Mouse (Mus musculus): ENCODE measurements around the gene Tubg1. TPM values are rescaled to one million over a fixed set of nuclear protein-coding genes. Genes with fewer than 3 reads are reported as not detected.
"Not testable (repeated sequence)": the region's sequence is repeated elsewhere in the genome, so short reads cannot be mapped to it uniquely, and the experiment has no call there.

The Tubg1 gene
- polyA plus RNA-seq, 1 experiment from 2014 or later: 83.5 TPM

- Histone ChIP-seq H3K9me3 (replicated peaks; ENCODE audit: control insufficient read depth, low read length) (no peaks in the 10 kb centered on the region), H3K36me3 (ENCODE audit: control insufficient read depth, insufficient read depth, low read length) (no peaks in the 10 kb centered on the region; the same call in 1 of the 2 replicates), H3K27ac (ENCODE audit: low read depth, low read length) (no peak overlapping the region), H3K9ac (ENCODE audit: low read depth, low read length) (no peak overlapping the region), H3K4me2 (no peak overlapping the region), H3K4me1 (ENCODE audit: control insufficient read depth, insufficient read depth, low read length) (no peaks in the 10 kb centered on the region), H3K4me3 (ENCODE audit: low read depth, low read length) (no peak overlapping the region), H3K27me3 (ENCODE audit: control insufficient read depth, insufficient read depth, low read length) (no peaks in the 10 kb centered on the region)
- ATAC-seq (replicated peaks; ENCODE audit: insufficient number of reproducible peaks, low FRiP score, low TSS enrichment): no peak
- WGBS (ENCODE audit: insufficient replicate concordance): 90% methylated on average over 3 of the region's 3 CpGs
These were observed 7.6 kb upstream of the Tubg1 start for GRCm38 (mm10) chr11:101112186-101112585.

GRCm38 (mm10) chr11:101115564-101115963, 4.2 kb upstream of the Tubg1 start:
- H3K27ac ChIP-seq (ENCODE audit: low read depth, low read length): no peak overlapping the region
- 79% methylated on average over 2 of the region's 2 CpGs for WGBS (ENCODE audit: insufficient replicate concordance)
- H3K4me3 ChIP-seq (ENCODE audit: low read depth, low read length): no peak overlapping the region
- H3K4me2 ChIP-seq: no peak overlapping the region
- ATAC-seq (replicated peaks; ENCODE audit: insufficient number of reproducible peaks, low FRiP score, low TSS enrichment): no peak
- peaks cover 11% of the 10 kb centered on the region for H3K4me1 ChIP-seq (ENCODE audit: control insufficient read depth, insufficient read depth, low read length)
- no peaks in the 10 kb centered on the region for H3K9me3 ChIP-seq (replicated peaks; ENCODE audit: control insufficient read depth, low read length)
- no peak overlapping the region for H3K9ac ChIP-seq (ENCODE audit: low read depth, low read length)
- no peaks in the 10 kb centered on the region for H3K27me3 ChIP-seq (ENCODE audit: control insufficient read depth, insufficient read depth, low read length)
- no peaks in the 10 kb centered on the region; the same call in 1 of the 2 replicates for H3K36me3 ChIP-seq (ENCODE audit: control insufficient read depth, insufficient read depth, low read length)

GRCm38 (mm10) chr11:101118105-101118504, 1.6 kb upstream of the Tubg1 start:
- Histone ChIP-seq H3K4me2 (peak overlapping the region; percentile 91), H3K4me3 (ENCODE audit: low read depth, low read length) (peak overlapping the region; percentile 97; the same call in 1 of the 2 replicates), H3K27me3 (ENCODE audit: control insufficient read depth, insufficient read depth, low read length) (no peaks in the 10 kb centered on the region), H3K27ac (ENCODE audit: low read depth, low read length) (no peak overlapping the region), H3K4me1 (ENCODE audit: control insufficient read depth, insufficient read depth, low read length) (peaks cover 19% of the 10 kb centered on the region), H3K9ac (ENCODE audit: low read depth, low read length) (peak overlapping the region; percentile 96), H3K9me3 (replicated peaks; ENCODE audit: control insufficient read depth, low read length) (no peaks in the 10 kb centered on the region), H3K36me3 (ENCODE audit: control insufficient read depth, insufficient read depth, low read length) (no peaks in the 10 kb centered on the region; the same call in 1 of the 2 replicates)
- no peak for ATAC-seq (replicated peaks; ENCODE audit: insufficient number of reproducible peaks, low FRiP score, low TSS enrichment)
- WGBS (ENCODE audit: insufficient replicate concordance): 39% methylated on average over 4 of the region's 4 CpGs

- Histone ChIP-seq H3K9ac (ENCODE audit: low read depth, low read length) (peak overlapping the region; percentile 96), H3K4me1 (ENCODE audit: control insufficient read depth, insufficient read depth, low read length) (peaks cover 19% of the 10 kb centered on the region)
These were observed 492 bp upstream of the Tubg1 start for GRCm38 (mm10) chr11:101119131-101119760.

GRCm38 (mm10) chr11:101120545-101121188, 929 bp downstream of the Tubg1 start:
- Histone ChIP-seq H3K4me1 (ENCODE audit: control insufficient read depth, insufficient read depth, low read length) (peaks cover 19% of the 10 kb centered on the region), H3K27me3 (ENCODE audit: control insufficient read depth, insufficient read depth, low read length) (no peaks in the 10 kb centered on the region), H3K27ac (ENCODE audit: low read depth, low read length) (peak overlapping the region; percentile 91), H3K4me2 (peak overlapping the region; percentile 91), H3K9ac (ENCODE audit: low read depth, low read length) (peak overlapping the region; percentile 96), H3K4me3 (ENCODE audit: low read depth, low read length) (peak overlapping the region; percentile 97), H3K9me3 (replicated peaks; ENCODE audit: control insufficient read depth, low read length) (no peaks in the 10 kb centered on the region), H3K36me3 (ENCODE audit: control insufficient read depth, insufficient read depth, low read length) (peaks cover under 1% of the 10 kb centered on the region; the same call in 1 of the 2 replicates)
- ATAC-seq (replicated peaks; ENCODE audit: insufficient number of reproducible peaks, low FRiP score, low TSS enrichment): no peak
- 24% methylated on average over 19 of the region's 19 CpGs for WGBS (ENCODE audit: insufficient replicate concordance)

More at GRCm38 (mm10) chr11:101119131-101119760, 492 bp upstream of the Tubg1 start:
- no peaks in the 10 kb centered on the region for H3K27me3 ChIP-seq (ENCODE audit: control insufficient read depth, insufficient read depth, low read length)
- no peaks in the 10 kb centered on the region for H3K36me3 ChIP-seq (ENCODE audit: control insufficient read depth, insufficient read depth, low read length)
- peak overlapping the region; percentile 87 for H3K27ac ChIP-seq (ENCODE audit: low read depth, low read length)
- under 1% methylated on average over 35 of the region's 39 CpGs for WGBS (ENCODE audit: insufficient replicate concordance)
- ATAC-seq (replicated peaks; ENCODE audit: insufficient number of reproducible peaks, low FRiP score, low TSS enrichment): peak; percentile 61
- peak overlapping the region; percentile 97 for H3K4me3 ChIP-seq (ENCODE audit: low read depth, low read length)
- H3K4me2 ChIP-seq: peak overlapping the region; percentile 91
- no peaks in the 10 kb centered on the region for H3K9me3 ChIP-seq (replicated peaks; ENCODE audit: control insufficient read depth, low read length)

GRCm38 (mm10) chr11:101124494-101124893, 4.8 kb downstream of the Tubg1 start:
- not testable (repeated sequence) for H3K9ac ChIP-seq (ENCODE audit: low read depth, low read length); H3K9me3 ChIP-seq (replicated peaks; ENCODE audit: control insufficient read depth, low read length); ATAC-seq (replicated peaks; ENCODE audit: insufficient number of reproducible peaks, low FRiP score, low TSS enrichment); H3K27me3 ChIP-seq (ENCODE audit: control insufficient read depth, insufficient read depth, low read length); H3K27ac ChIP-seq (ENCODE audit: low read depth, low read length); H3K4me3 ChIP-seq (ENCODE audit: low read depth, low read length); H3K4me2 ChIP-seq
- Histone ChIP-seq H3K4me1 (ENCODE audit: control insufficient read depth, insufficient read depth, low read length) (peaks cover 10% of the 10 kb centered on the region), H3K36me3 (ENCODE audit: control insufficient read depth, insufficient read depth, low read length) (peaks cover 15% of the 10 kb centered on the region)
- 98% methylated on average over 8 of the region's 8 CpGs for WGBS (ENCODE audit: insufficient replicate concordance)

GRCm38 (mm10) chr11:101125008-101125407, 5.3 kb downstream of the Tubg1 start:
- not testable (repeated sequence) for H3K4me2 ChIP-seq; H3K4me3 ChIP-seq (ENCODE audit: low read depth, low read length); H3K9me3 ChIP-seq (replicated peaks; ENCODE audit: control insufficient read depth, low read length); H3K27ac ChIP-seq (ENCODE audit: low read depth, low read length); ATAC-seq (replicated peaks; ENCODE audit: insufficient number of reproducible peaks, low FRiP score, low TSS enrichment); H3K9ac ChIP-seq (ENCODE audit: low read depth, low read length); H3K27me3 ChIP-seq (ENCODE audit: control insufficient read depth, insufficient read depth, low read length)
- peaks cover 15% of the 10 kb centered on the region for H3K36me3 ChIP-seq (ENCODE audit: control insufficient read depth, insufficient read depth, low read length)
- WGBS (ENCODE audit: insufficient replicate concordance): 95% methylated on average over 6 of the region's 9 CpGs
- peaks cover 11% of the 10 kb centered on the region for H3K4me1 ChIP-seq (ENCODE audit: control insufficient read depth, insufficient read depth, low read length)

- Histone ChIP-seq H3K4me3 (ENCODE audit: low read depth, low read length) (no peak overlapping the region), H3K4me2 (no peak overlapping the region), H3K36me3 (ENCODE audit: control insufficient read depth, insufficient read depth, low read length) (peaks cover 15% of the 10 kb centered on the region), H3K27me3 (ENCODE audit: control insufficient read depth, insufficient read depth, low read length) (no peaks in the 10 kb centered on the region), H3K27ac (ENCODE audit: low read depth, low read length) (no peak overlapping the region), H3K4me1 (ENCODE audit: control insufficient read depth, insufficient read depth, low read length) (peaks cover 7% of the 10 kb centered on the region; the same call in 1 of the 2 replicates), H3K9ac (ENCODE audit: low read depth, low read length) (no peak overlapping the region), H3K9me3 (replicated peaks; ENCODE audit: control insufficient read depth, low read length) (no peaks in the 10 kb centered on the region)
- no peak for ATAC-seq (replicated peaks; ENCODE audit: insufficient number of reproducible peaks, low FRiP score, low TSS enrichment)
- 79% methylated on average over 1 of the region's 1 CpGs for WGBS (ENCODE audit: insufficient replicate concordance)
These were observed 7.3 kb downstream of the Tubg1 start for GRCm38 (mm10) chr11:101127075-101127474.

Data from heart, embryonic 11.5 days (tissue).